Mouse (Mus musculus): ENCODE measurements around the gene Smim17.

GRCm38 (mm10) chr7:6441173-6441572 is 42.7 kb downstream of the Smim17 start:
- TF ChIP-seq POLR2A (IDR thresholded peaks at IDR 0.05; ENCODE audit: low read depth, low read length), result no peak
- no peak for TF ChIP-seq CTCF (IDR thresholded peaks at IDR 0.05; ENCODE audit: borderline replicate concordance, insufficient read depth, low read length)
